Mouse (Mus musculus): ENCODE data around the gene Top2a. TPM values are rescaled to one million over a fixed set of nuclear protein-coding genes. Genes with fewer than 3 reads are reported as not detected.

Top2a gene
- polyA plus RNA-seq, 1 experiment, result 12.1 TPM

DNA sequence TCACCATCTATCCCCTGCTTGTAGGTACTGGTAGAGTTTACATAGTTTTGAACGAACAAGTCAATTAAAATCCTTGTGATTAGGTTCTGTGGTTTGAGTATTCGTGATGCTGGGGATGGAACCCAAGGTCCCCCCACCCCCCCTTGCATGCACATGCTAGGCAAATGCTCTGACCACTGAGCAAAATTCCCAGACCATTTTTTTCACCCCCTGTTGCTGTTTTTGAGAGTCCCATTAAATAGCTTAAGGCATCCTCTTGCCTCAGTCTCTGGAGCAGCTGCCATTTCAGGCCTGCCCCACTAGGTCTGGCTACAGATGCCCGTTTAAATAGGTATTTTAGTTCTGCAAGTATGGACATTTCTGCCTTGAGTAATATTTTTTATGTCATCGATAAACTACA is 895 bp downstream of the Top2a start:
- TF ChIP-seq FLI1 (IDR thresholded peaks at IDR 0.05; ENCODE audit: low read length), result no peak
- no peak for TF ChIP-seq GATA1 (IDR thresholded peaks at IDR 0.05; ENCODE audit: borderline replicate concordance, low read length)
- H3K4me3 ChIP-seq (replicated peaks), result peak overlapping the region; percentile 95
- peaks cover 39% of the 10 kb centered on the region for H3K36me3 ChIP-seq (replicated peaks; ENCODE audit: low read length)
- H3K4me1 ChIP-seq, result peaks cover 36% of the 10 kb centered on the region
- no peaks in the 10 kb centered on the region for H3K9me3 ChIP-seq
- no peaks in the 10 kb centered on the region for H3K27me3 ChIP-seq (replicated peaks)

DNA sequence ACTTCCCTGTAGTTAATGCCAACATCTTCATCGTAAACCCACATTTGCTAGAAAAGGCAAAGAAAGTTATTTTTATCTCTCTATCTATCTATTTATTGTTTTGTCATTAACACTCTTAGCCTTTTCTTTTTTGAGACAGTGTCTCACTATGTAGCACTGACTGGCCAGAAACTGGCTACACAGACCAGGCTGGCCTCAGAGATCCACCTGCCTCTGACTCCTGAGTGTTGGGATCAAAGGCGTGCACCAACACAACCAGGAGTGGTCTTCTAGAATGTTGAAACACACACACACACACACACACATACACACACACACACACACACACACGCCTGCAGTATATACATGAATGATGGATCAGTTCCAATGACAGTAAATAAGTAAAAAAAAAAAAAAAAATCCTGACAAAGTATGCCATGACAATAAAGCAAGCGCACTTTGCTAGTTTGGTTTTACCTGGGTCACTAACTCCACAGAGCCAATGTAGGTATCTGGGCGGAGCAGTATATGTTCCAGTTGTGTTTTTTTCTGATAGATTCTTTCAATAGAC is 1.5 kb downstream of the Top2a start:
- TF ChIP-seq FLI1 (IDR thresholded peaks at IDR 0.05; ENCODE audit: low read length) (no peak), GATA1 (IDR thresholded peaks at IDR 0.05; ENCODE audit: borderline replicate concordance, low read length) (no peak)
- peak overlapping the region; percentile 95 for H3K4me3 ChIP-seq (replicated peaks)

GRCm38 (mm10) chr11:99019844-99020243 is 4.1 kb downstream of the Top2a start:
- Histone ChIP-seq H3K27me3 (replicated peaks) (no peaks in the 10 kb centered on the region), H3K36me3 (replicated peaks; ENCODE audit: low read length) (peaks cover 71% of the 10 kb centered on the region), H3K4me3 (replicated peaks) (no peak overlapping the region), H3K9me3 (no peaks in the 10 kb centered on the region), H3K4me1 (peaks cover 35% of the 10 kb centered on the region)
- TF ChIP-seq GATA1 (IDR thresholded peaks at IDR 0.05; ENCODE audit: borderline replicate concordance, low read length), result no peak
- no peak for TF ChIP-seq FLI1 (IDR thresholded peaks at IDR 0.05; ENCODE audit: low read length)

More for the DNA sequence above, 1.5 kb downstream of the Top2a start:
- peaks cover 45% of the 10 kb centered on the region for H3K36me3 ChIP-seq (replicated peaks; ENCODE audit: low read length)
- H3K9me3 ChIP-seq, result no peaks in the 10 kb centered on the region
- H3K27me3 ChIP-seq (replicated peaks), result no peaks in the 10 kb centered on the region
- H3K4me1 ChIP-seq, result peaks cover 36% of the 10 kb centered on the region

- H3K27me3 ChIP-seq (replicated peaks), result no peaks in the 10 kb centered on the region
- H3K36me3 ChIP-seq (replicated peaks; ENCODE audit: low read length), result peaks cover 100% of the 10 kb centered on the region
- H3K4me3 ChIP-seq (replicated peaks), result no peak overlapping the region
- no peak for TF ChIP-seq GATA1 (IDR thresholded peaks at IDR 0.05; ENCODE audit: borderline replicate concordance, low read length)
- no peak for TF ChIP-seq FLI1 (IDR thresholded peaks at IDR 0.05; ENCODE audit: low read length)
- no peaks in the 10 kb centered on the region for H3K9me3 ChIP-seq
- no peaks in the 10 kb centered on the region for H3K4me1 ChIP-seq
Measured at GRCm38 (mm10) chr11:99013856-99014255, 10.1 kb downstream of the Top2a start.

- Histone ChIP-seq H3K36me3 (replicated peaks; ENCODE audit: low read length) (peaks cover 96% of the 10 kb centered on the region), H3K9me3 (no peaks in the 10 kb centered on the region), H3K4me3 (replicated peaks) (no peak overlapping the region), H3K27me3 (replicated peaks) (no peaks in the 10 kb centered on the region), H3K4me1 (no peaks in the 10 kb centered on the region)
- TF ChIP-seq FLI1 (IDR thresholded peaks at IDR 0.05; ENCODE audit: low read length), result no peak
- no peak for TF ChIP-seq GATA1 (IDR thresholded peaks at IDR 0.05; ENCODE audit: borderline replicate concordance, low read length)
Measured at GRCm38 (mm10) chr11:99010706-99011105, 13.3 kb downstream of the Top2a start.

DNA sequence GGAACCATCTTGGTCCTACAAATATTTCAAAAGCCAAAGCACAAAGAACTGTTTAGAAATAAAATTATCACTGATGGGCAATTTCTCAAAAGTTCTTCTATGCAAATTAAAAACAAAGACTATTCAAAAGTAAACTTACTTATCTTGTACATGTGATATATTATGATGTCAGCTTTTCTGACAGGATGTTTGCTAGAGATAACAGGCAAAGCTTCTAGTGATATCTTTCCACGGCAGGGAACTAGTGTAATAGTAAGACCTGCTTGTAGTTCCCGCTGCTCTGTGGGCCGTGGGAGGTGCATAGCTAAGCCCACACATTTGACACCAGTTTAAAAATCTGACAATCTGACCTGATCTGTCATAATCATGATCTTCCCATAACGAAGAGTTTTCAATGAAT is 13.9 kb downstream of the Top2a start:
- Histone ChIP-seq H3K27me3 (replicated peaks) (no peaks in the 10 kb centered on the region), H3K4me3 (replicated peaks) (no peak overlapping the region), H3K36me3 (replicated peaks; ENCODE audit: low read length) (peaks cover 96% of the 10 kb centered on the region), H3K9me3 (no peaks in the 10 kb centered on the region), H3K4me1 (no peaks in the 10 kb centered on the region)
- TF ChIP-seq FLI1 (IDR thresholded peaks at IDR 0.05; ENCODE audit: low read length) (no peak), GATA1 (IDR thresholded peaks at IDR 0.05; ENCODE audit: borderline replicate concordance, low read length) (no peak)

DNA sequence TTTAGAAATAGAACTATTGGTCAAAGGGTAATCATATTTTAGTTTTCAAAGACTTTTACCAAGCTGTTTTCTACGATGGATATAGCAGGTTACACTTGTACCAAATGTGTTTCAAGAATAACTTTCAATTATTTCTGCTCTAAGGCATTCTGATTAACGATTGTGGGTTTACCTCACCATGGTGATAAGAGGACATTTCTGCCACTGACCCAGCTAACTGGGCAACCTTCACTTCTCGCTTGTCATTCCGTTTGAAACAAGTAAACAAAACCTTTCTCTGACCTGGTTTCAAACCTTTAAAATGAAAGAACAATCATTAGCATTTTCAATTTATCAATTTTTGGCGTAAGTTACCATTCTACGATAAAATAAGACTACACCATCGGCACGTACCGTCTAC is 17.2 kb downstream of the Top2a start:
- Histone ChIP-seq H3K4me1 (no peaks in the 10 kb centered on the region), H3K9me3 (no peaks in the 10 kb centered on the region), H3K4me3 (replicated peaks) (no peak overlapping the region), H3K27me3 (replicated peaks) (no peaks in the 10 kb centered on the region), H3K36me3 (replicated peaks; ENCODE audit: low read length) (peaks cover 96% of the 10 kb centered on the region)
- no peak for TF ChIP-seq FLI1 (IDR thresholded peaks at IDR 0.05; ENCODE audit: low read length)
- TF ChIP-seq GATA1 (IDR thresholded peaks at IDR 0.05; ENCODE audit: borderline replicate concordance, low read length), result no peak

DNA sequence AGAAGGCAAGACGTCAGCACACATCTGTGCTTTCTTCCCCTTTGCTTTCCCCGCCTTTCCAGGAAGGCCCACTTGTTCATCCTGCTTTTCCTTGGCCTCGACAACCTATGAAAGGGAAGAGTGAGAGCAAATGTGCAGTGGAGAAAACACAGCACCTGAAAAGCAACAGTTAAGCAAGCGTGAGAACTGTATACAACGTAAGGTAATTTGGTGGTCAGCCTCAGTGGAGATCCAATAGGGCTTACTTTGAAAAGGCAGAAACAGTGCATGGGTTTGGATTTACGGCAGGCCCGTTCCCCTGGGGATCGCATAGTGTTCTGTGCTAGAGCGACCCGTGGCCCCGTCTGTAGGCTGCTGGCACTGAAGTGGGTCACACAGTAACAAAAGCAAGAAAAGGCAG is 24.7 kb downstream of the Top2a start:
- peaks cover 98% of the 10 kb centered on the region for H3K36me3 ChIP-seq (replicated peaks; ENCODE audit: low read length)
- no peak for TF ChIP-seq FLI1 (IDR thresholded peaks at IDR 0.05; ENCODE audit: low read length)
- TF ChIP-seq GATA1 (IDR thresholded peaks at IDR 0.05; ENCODE audit: borderline replicate concordance, low read length), result no peak
- H3K9me3 ChIP-seq, result no peaks in the 10 kb centered on the region
- no peaks in the 10 kb centered on the region for H3K4me1 ChIP-seq
- H3K27me3 ChIP-seq (replicated peaks), result no peaks in the 10 kb centered on the region
- H3K4me3 ChIP-seq (replicated peaks), result no peak overlapping the region

DNA sequence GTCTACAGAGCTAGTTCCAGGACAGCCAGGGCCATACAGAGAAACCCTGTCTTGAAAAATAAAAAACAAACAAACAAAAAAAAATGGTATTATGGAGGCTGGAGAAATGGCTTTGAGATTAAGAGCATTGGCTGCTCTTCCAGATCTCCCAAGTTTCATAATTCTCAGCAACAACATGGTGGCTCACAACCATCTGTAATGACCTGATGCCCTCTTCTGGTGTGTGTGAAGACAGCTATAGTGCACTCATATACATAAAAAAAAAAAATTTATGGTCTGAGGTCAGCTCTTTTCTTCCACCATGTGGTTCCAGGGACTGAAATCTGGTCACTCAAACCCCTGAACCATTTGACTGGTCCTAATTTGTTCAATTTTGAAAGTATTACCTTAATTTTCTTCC is 25.2 kb downstream of the Top2a start:
- Histone ChIP-seq H3K4me1 (no peaks in the 10 kb centered on the region), H3K27me3 (replicated peaks) (no peaks in the 10 kb centered on the region), H3K4me3 (replicated peaks) (no peak overlapping the region), H3K36me3 (replicated peaks; ENCODE audit: low read length) (peaks cover 98% of the 10 kb centered on the region), H3K9me3 (no peaks in the 10 kb centered on the region)
- TF ChIP-seq FLI1 (IDR thresholded peaks at IDR 0.05; ENCODE audit: low read length) (no peak), GATA1 (IDR thresholded peaks at IDR 0.05; ENCODE audit: borderline replicate concordance, low read length) (no peak)

DNA sequence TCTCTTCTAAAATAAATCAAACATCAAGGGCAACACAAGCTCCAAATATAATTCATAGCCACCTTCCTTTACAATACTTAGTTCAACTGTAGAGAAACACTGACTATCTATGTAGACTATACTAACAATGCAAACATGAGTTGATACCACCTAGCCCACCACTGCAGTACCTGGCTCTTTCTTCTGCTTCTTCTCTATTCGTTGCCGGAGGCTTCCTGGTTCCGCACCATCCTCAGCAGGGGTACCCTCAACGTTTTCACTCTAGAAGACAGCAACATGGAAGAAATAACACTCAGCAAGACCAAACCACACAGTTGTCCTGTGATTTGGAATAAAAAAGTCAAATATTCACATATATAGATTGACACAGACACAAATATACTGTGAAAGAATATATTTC is 26.3 kb downstream of the Top2a start:
- TF ChIP-seq FLI1 (IDR thresholded peaks at IDR 0.05; ENCODE audit: low read length) (no peak), GATA1 (IDR thresholded peaks at IDR 0.05; ENCODE audit: borderline replicate concordance, low read length) (no peak)
- no peaks in the 10 kb centered on the region for H3K27me3 ChIP-seq (replicated peaks)
- no peaks in the 10 kb centered on the region for H3K9me3 ChIP-seq
- peaks cover 98% of the 10 kb centered on the region for H3K36me3 ChIP-seq (replicated peaks; ENCODE audit: low read length)
- H3K4me1 ChIP-seq, result no peaks in the 10 kb centered on the region
- H3K4me3 ChIP-seq (replicated peaks), result no peak overlapping the region

DNA sequence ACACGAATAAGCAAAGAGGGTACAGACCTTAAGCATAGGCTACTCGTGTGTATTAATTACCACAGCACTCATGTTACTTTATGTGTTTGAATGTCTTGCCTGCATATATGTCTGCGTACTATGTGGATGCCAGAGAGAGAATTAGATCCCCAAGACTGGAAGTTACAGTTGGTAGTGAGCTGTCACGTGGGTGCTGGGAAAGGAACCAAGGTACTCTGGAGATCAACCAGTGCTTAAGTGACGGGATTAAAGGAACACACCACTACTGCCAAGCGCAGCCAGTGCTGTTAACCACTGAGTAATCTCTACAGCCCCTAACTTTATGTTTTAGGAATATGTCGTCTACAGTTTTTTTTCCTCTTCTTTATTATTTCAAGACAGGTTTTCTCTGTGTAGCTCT is 28.0 kb downstream of the Top2a start:
- Histone ChIP-seq H3K36me3 (replicated peaks; ENCODE audit: low read length) (peaks cover 97% of the 10 kb centered on the region), H3K27me3 (replicated peaks) (no peaks in the 10 kb centered on the region), H3K4me3 (replicated peaks) (no peak overlapping the region), H3K9me3 (no peaks in the 10 kb centered on the region), H3K4me1 (no peaks in the 10 kb centered on the region)
- TF ChIP-seq GATA1 (IDR thresholded peaks at IDR 0.05; ENCODE audit: borderline replicate concordance, low read length) (no peak), FLI1 (IDR thresholded peaks at IDR 0.05; ENCODE audit: low read length) (no peak)
